Mouse (Mus musculus) kidney, embryonic 15.5 days (tissue): ENCODE results near the gene Map3k21. TPM values are rescaled to one million over a fixed set of nuclear protein-coding genes. Genes with fewer than 3 reads are reported as not detected.
A peak's percentile ranks its signal among the peaks of the same experiment; 100 is the strongest.

Source experiments
- ATAC-seq: fragments of 200-750 bp; cut with Nextera tagmentation; replicated peaks from 2 replicates; pipeline ENCODE4 v1.8.0; 2017; ENCODE audit warnings: moderate TSS enrichment; ENCODE audit not compliant: low FRiP score
- H3K27ac ChIP-seq: fragments of 300-500 bp; sonication (generic); 2 replicates; pipeline ENCODE4 v1.5.1; 2015; ENCODE audit warnings: mild to moderate bottlenecking, inconsistent platforms
- H3K27me3 ChIP-seq: fragments of 300-500 bp; sonication (generic); 2 replicates; pipeline ENCODE4 v1.6.1; 2015; ENCODE audit warnings: inconsistent platforms
- H3K36me3 ChIP-seq: fragments of 300-500 bp; sonication (generic); 2 replicates; pipeline ENCODE4 v1.6.1; 2015; ENCODE audit warnings: inconsistent platforms
- H3K4me1 ChIP-seq: fragments of 300-500 bp; sonication (generic); 2 replicates; pipeline ENCODE4 v1.6.1; 2015; ENCODE audit warnings: inconsistent platforms
- H3K4me2 ChIP-seq: fragments of 300-500 bp; sonication (generic); 2 replicates; pipeline ENCODE4 v1.6.1; 2015; ENCODE audit warnings: moderate library complexity, mild to moderate bottlenecking, inconsistent platforms
- H3K4me3 ChIP-seq: fragments of 300-500 bp; sonication (generic); replicated peaks from 2 replicates; pipeline ENCODE4 v1.5.1; 2015; ENCODE audit warnings: mild to moderate bottlenecking, inconsistent platforms
- H3K9ac ChIP-seq: fragments of 300-500 bp; sonication (generic); 2 replicates; pipeline ENCODE4 v1.6.1; 2015; ENCODE audit warnings: mild to moderate bottlenecking, inconsistent platforms
- H3K9me3 ChIP-seq: fragments of 300-500 bp; sonication (generic); replicated peaks from 2 replicates; pipeline ENCODE4 v1.6.1; 2016; ENCODE audit warnings: inconsistent platforms
- WGBS: fragments of 180-500 bp; shearing (Covaris S2); methylation state at CpG from one replicate; pipeline ENCODE4 v1.1.7; 2015; ENCODE audit warnings: mixed read lengths; 5-methylcytosine and 5-hydroxymethylcytosine counted together
- polyA plus RNA-seq: library from polyadenylated mRNA; unstranded; fragments of >200 nt; fragmentation: Nextera tagmentation; extraction: Ambion mirVana; gene quantifications from 2 replicates; pipeline ENCODE4 v1.2.1, GENCODE M21; 2015

Gene Map3k21
- polyA plus RNA-seq, 1 experiment from 2014 or later = 4.6 TPM

DNA sequence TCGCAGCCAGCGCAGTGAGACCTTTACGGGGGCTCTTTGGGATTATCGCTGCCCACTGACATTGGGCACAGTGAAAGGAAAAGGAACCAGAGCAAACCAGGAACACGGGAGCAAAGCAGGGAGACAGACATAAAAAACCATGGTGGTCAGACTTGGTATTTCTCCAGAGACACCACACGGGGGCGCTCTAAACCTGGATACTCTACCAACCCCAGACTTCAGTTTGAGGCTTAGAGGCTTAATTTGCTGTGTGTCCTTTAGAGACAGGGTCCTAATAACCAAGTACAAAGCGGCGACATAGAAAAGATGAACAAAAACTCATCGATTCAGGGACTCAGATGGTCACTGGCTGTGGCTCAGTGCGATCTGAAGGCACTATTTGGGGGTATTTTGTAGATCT is 45.4 kb downstream of the Map3k21 start:
- ATAC-seq = no peak
- H3K4me1 ChIP-seq = no peaks in the 10 kb centered on the region

DNA sequence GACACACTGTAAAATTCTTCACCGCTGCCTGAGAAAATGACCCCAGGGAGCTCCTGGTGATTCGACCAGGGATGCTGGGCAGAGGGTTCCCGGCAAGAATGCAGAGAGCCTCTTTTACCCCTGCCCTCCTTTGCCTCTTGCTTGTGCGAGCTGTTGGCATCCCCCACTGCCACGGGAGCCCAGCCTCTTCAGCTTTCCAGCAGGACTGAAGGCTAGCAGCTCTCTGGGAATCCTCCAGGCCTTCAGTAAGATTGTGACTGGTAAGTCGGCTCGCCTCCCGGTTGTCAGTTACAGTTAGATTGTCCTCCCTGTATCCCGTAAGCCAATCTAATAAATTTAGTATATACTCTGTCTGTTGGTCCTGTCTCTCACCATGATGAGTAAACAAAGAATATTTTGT is 46.5 kb downstream of the Map3k21 start:
- 75% methylated on average over 9 of the region's 9 CpGs for WGBS
- H3K4me1 ChIP-seq = no peaks in the 10 kb centered on the region
- H3K36me3 ChIP-seq = no peaks in the 10 kb centered on the region
- H3K27ac ChIP-seq = no peak overlapping the region
- H3K27me3 ChIP-seq = peaks cover 6% of the 10 kb centered on the region; the same call in 1 of the 2 replicates
- H3K4me2 ChIP-seq = no peak overlapping the region
- no peak overlapping the region for H3K9ac ChIP-seq
- H3K9me3 ChIP-seq = no peaks in the 10 kb centered on the region
- no peak for ATAC-seq
- H3K4me3 ChIP-seq = no peak overlapping the region

More for the DNA sequence above, 45.4 kb downstream of the Map3k21 start:
- H3K4me2 ChIP-seq = peak overlapping the region; percentile 21; the same call in 1 of the 2 replicates
- WGBS = 13% methylated on average over 11 of the region's 11 CpGs
- no peak overlapping the region for H3K27ac ChIP-seq
- peaks cover 6% of the 10 kb centered on the region; the same call in 1 of the 2 replicates for H3K27me3 ChIP-seq
- no peak overlapping the region for H3K9ac ChIP-seq
- H3K36me3 ChIP-seq = no peaks in the 10 kb centered on the region
- no peaks in the 10 kb centered on the region for H3K9me3 ChIP-seq
- no peak overlapping the region for H3K4me3 ChIP-seq

DNA sequence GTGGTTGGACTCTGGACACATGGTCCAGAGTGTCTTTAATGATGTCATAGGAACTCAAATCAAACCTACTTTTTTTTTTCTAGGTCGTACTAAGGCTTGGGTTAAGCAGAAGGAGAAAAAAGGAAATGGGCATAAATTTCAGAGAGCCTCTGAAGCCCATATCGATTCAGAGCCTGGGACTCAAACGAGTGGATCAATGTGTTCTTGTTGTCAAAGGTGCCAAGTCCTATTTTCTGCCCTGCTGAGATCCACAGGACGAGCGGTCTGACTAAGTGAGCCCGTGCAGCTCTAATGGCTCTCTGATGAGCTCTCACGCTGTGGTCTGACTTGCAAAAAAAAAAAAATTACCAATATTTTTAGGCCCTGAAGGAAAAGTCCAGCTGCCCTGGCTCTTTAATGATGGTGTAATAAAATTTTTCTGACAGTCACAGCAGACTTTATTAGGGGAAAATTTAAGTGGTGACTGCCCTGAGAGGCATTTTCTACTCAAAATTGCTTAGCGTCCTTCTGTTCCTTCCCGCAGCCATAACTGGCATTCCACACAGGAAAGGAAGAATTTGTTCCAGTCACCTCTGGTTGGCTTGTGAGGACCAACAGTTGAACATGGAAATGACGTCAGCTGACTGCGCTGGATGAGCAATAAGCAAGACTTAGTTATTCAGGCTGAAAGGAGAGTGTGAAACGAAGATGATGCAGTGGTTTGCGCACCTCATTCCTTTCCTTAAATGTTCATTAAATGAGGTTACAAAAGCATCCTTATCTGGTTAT is 47.2 kb downstream of the Map3k21 start:
- Histone ChIP-seq H3K36me3 (no peaks in the 10 kb centered on the region), H3K4me1 (no peaks in the 10 kb centered on the region), H3K27ac (no peak overlapping the region), H3K27me3 (0 out of 2 replicates have a peak, but pooled peaks cover 4% of the 10 kb centered on the region), H3K4me3 (no peak overlapping the region), H3K9ac (no peak overlapping the region), H3K4me2 (no peak overlapping the region), H3K9me3 (no peaks in the 10 kb centered on the region)
- ATAC-seq = no peak
- WGBS = 72% methylated on average over 13 of the region's 13 CpGs

DNA sequence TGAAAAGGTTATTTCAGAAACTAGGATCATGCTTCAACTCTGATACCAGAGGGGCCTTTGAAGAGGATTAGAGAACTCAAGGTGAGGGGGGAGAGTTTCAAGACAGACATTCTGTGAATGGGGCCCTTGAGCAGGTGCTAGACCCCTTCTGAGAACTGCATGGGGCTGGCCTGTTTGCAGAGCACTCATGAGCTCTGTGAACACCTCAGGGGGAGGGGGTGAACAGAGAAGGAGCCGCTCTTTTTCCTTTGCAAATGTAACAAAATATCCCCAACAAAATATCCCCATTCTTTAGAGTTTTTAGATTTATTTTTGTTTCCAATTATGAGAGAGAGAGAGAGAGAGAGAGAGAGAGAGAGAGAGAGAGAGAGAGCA is 47.7 kb downstream of the Map3k21 start:
- H3K27me3 ChIP-seq = 0 out of 2 replicates have a peak, but pooled peaks cover 7% of the 10 kb centered on the region
- no peak for ATAC-seq
- no peak overlapping the region for H3K27ac ChIP-seq
- no peak overlapping the region for H3K9ac ChIP-seq
- H3K36me3 ChIP-seq = no peaks in the 10 kb centered on the region
- H3K4me2 ChIP-seq = no peak overlapping the region
- 85% methylated on average over 1 of the region's 1 CpGs for WGBS
- no peaks in the 10 kb centered on the region for H3K9me3 ChIP-seq
- H3K4me3 ChIP-seq = no peak overlapping the region
- no peaks in the 10 kb centered on the region for H3K4me1 ChIP-seq

DNA sequence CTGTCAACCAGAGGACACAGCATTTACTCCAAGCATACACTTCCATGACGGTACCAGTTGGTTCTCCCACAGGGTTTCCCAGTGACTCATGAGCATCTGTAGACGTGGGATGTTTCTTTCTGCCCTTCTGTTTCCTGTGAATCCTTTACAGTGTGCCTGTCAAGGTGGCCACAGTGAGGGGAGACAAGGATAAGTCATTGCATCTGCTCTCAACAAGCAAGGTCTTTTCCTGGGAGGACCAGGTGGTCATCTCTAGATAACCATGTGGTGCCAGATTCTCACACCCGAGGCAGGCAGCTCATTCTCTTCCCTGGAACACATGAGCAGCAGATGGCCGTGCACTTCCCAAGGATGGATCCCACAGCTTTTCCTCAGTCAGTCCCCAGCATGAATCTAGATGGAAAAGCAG is 49.1 kb downstream of the Map3k21 start:
- peaks cover 18% of the 10 kb centered on the region for H3K27me3 ChIP-seq
- no peak for ATAC-seq
- no peak overlapping the region for H3K4me2 ChIP-seq
- H3K36me3 ChIP-seq = no peaks in the 10 kb centered on the region
- WGBS = 47% methylated on average over 4 of the region's 4 CpGs
- peaks cover 9% of the 10 kb centered on the region; the same call in 1 of the 2 replicates for H3K4me1 ChIP-seq
- H3K27ac ChIP-seq = no peak overlapping the region
- H3K9ac ChIP-seq = no peak overlapping the region
- H3K9me3 ChIP-seq = 0 out of 2 replicates have a peak, but pooled peaks cover under 1% of the 10 kb centered on the region
- H3K4me3 ChIP-seq = no peak overlapping the region

DNA sequence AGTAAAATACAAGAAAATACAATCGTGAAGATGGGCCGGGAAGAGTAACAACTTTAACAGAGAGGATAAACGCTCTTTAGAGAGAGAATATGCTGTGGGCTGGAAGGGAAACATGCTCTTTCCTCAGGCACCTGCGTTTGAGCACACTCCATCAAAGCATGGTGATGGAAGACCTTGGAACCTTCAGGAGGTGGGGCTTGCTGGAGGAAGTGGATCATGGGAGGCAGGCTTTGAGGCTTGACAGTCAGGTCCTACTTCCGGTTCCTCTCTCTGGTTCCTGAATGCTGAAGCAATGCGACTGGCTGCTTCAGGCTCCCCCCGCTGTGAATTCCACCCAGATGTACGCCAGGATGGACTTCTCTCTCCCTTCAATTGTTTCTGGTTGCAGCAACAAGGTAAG is 49.8 kb downstream of the Map3k21 start:
- Histone ChIP-seq H3K4me2 (no peak overlapping the region), H3K27me3 (peaks cover 22% of the 10 kb centered on the region), H3K36me3 (no peaks in the 10 kb centered on the region), H3K9me3 (0 out of 2 replicates have a peak, but pooled peaks cover 5% of the 10 kb centered on the region), H3K4me1 (peaks cover 9% of the 10 kb centered on the region; the same call in 1 of the 2 replicates), H3K9ac (no peak overlapping the region), H3K27ac (no peak overlapping the region), H3K4me3 (no peak overlapping the region)
- no peak for ATAC-seq
- 84% methylated on average over 8 of the region's 8 CpGs for WGBS

DNA sequence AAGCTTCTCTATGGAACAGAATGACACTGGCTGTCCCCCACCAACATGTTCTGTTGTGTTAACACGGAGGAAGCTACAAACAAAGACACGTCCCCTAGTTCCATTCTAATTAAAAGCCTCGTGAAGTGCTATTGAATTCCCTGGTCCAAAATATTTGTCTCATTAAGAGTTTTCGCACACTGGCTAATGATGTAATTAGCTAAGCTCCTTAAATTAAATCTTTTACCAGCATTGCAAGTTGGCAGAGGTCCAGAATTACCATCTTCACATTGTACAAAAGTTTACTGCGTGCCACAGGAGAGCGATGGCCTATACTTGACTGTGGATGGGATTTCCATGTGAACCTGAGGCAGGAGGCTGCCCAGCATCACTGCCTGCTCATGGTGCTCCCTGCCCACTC is 51.5 kb downstream of the Map3k21 start:
- WGBS = 89% methylated on average over 6 of the region's 6 CpGs
- Histone ChIP-seq H3K27ac (no peak overlapping the region), H3K9me3 (0 out of 2 replicates have a peak, but pooled peaks cover 5% of the 10 kb centered on the region), H3K36me3 (no peaks in the 10 kb centered on the region), H3K9ac (no peak overlapping the region), H3K27me3 (peaks cover 27% of the 10 kb centered on the region), H3K4me3 (no peak overlapping the region), H3K4me1 (peaks cover 9% of the 10 kb centered on the region; the same call in 1 of the 2 replicates), H3K4me2 (no peak overlapping the region)
- no peak for ATAC-seq

DNA sequence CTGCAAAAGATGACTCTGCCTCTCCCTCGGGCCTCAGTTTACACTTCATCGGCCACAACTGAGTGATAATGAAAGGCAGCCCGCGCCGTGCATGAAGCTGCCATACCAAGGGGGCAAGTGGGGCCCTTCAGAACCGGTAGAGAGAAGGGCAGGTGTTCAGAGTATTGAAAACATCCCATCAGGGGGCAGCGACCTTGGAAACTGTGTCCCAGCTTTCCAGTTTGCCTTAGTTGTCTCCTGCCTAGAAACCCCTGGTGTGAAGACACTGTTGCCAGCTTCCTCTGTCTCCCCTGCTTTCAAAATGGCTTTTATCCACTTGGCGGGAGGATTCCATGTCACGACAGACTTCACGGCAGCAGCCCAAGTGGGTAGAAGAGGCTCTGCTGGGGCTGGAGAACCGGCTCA is 53.6 kb downstream of the Map3k21 start:
- Histone ChIP-seq H3K4me3 (peak overlapping the region; percentile 16; the same call in 1 of the 2 replicates), H3K9me3 (0 out of 2 replicates have a peak, but pooled peaks cover 5% of the 10 kb centered on the region), H3K27me3 (peaks cover 29% of the 10 kb centered on the region), H3K27ac (no peak overlapping the region), H3K4me2 (peak overlapping the region; percentile 50), H3K4me1 (peaks cover 9% of the 10 kb centered on the region; the same call in 1 of the 2 replicates), H3K9ac (no peak overlapping the region), H3K36me3 (no peaks in the 10 kb centered on the region)
- no peak for ATAC-seq
- 7% methylated on average over 11 of the region's 11 CpGs for whole genome bisulfite sequencing

DNA sequence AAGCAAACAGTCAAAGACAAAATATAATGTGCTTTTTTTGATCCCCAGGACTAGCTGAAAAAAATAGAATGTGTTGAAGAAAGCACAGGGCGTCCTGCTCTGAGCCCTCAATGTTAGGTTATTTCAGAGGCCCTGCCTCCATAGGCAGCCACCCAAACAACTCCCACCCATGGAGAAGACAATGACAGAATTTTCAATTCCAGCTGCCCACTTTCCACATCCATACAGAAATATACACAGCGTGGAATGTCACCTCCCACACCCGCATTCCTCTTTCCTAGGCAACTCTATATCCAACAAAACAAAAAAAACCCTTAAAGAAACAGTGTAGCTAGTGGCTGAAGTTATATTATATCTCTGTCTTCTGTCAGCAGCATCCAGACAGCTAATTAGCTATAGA is 61.1 kb downstream of the Map3k21 start:
- H3K27ac ChIP-seq = no peak overlapping the region
- H3K27me3 ChIP-seq = 0 out of 2 replicates have a peak, but pooled peaks cover 2% of the 10 kb centered on the region
- H3K36me3 ChIP-seq = no peaks in the 10 kb centered on the region
- no peak overlapping the region for H3K4me2 ChIP-seq
- no peak overlapping the region for H3K9ac ChIP-seq
- 32% methylated on average over 3 of the region's 3 CpGs for WGBS
- H3K9me3 ChIP-seq = no peaks in the 10 kb centered on the region
- H3K4me1 ChIP-seq = 0 out of 2 replicates have a peak, but pooled peaks cover 2% of the 10 kb centered on the region
- H3K4me3 ChIP-seq = no peak overlapping the region
- no peak for ATAC-seq

DNA sequence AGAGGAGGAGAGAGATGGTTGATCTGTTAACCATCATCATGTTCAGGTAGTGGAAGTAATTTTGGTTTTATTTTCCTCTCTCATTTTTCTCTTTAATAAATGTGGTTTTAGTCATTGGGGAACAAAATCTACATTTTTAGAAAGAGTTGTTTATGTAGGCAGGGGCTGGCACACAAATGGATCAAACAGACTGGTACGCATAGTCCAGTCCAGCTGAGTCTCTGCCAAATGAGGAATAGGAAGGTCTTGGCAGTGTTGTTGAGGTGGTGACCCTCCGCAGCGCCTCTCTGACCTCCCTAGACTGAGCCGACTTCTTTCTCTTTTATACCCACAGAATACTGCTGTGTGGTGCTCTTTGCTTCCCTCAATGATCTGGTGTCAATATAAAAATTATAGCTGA is 65.7 kb downstream of the Map3k21 start:
- 83% methylated on average over 4 of the region's 4 CpGs for WGBS
- Histone ChIP-seq H3K4me1 (0 out of 2 replicates have a peak, but pooled peaks cover 2% of the 10 kb centered on the region), H3K27ac (no peak overlapping the region), H3K4me3 (no peak overlapping the region), H3K36me3 (no peaks in the 10 kb centered on the region), H3K9ac (no peak overlapping the region), H3K9me3 (no peaks in the 10 kb centered on the region), H3K27me3 (no peaks in the 10 kb centered on the region), H3K4me2 (no peak overlapping the region)
- ATAC-seq = no peak

DNA sequence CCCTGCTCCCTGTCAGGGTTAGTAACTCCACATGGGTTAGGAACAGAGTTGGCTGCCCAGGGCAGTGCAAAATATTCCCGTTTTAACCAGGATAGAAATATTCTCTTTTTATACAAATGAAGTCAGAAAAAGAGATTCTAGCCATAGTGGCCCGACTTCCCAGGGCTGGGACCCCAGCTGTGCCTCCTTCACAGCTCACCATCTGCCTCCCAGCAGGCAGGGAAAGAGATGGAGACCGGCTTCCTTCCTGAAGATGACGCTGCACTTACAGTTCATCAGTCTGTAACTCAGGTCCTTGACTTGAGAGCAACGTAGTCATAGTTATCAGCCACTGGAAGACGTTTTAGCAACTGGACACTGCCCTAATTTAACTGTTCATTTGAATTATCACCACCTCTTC is 70.6 kb downstream of the Map3k21 start:
- Histone ChIP-seq H3K9ac (no peak overlapping the region), H3K4me2 (no peak overlapping the region), H3K27me3 (no peaks in the 10 kb centered on the region), H3K4me3 (no peak overlapping the region), H3K27ac (no peak overlapping the region), H3K36me3 (no peaks in the 10 kb centered on the region), H3K9me3 (no peaks in the 10 kb centered on the region), H3K4me1 (no peaks in the 10 kb centered on the region)
- ATAC-seq = no peak
- WGBS = 32% methylated on average over 6 of the region's 6 CpGs

DNA sequence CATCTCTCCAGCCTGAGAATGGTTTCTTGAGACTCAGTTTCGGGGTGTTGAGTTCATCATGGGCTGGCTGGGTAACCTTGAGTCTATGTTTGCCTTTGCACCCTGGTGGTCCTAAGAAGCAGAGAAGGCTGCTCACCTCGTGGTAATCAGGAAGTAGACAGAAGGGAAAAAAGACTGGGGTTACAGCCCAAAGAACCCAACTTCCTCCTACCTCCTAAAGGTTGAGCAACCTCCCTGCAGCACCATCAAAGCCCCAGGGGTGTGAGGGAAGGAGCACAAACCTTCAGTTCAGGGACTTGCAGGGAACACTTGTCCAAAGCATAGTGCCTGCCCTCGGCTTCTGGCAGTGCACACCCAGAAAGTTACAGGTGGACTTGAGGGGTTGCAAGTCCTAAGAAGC is 73.3 kb downstream of the Map3k21 start:
- Histone ChIP-seq H3K4me3 (no peak overlapping the region), H3K9me3 (no peaks in the 10 kb centered on the region), H3K9ac (no peak overlapping the region), H3K4me2 (no peak overlapping the region), H3K27me3 (no peaks in the 10 kb centered on the region), H3K4me1 (no peaks in the 10 kb centered on the region), H3K36me3 (no peaks in the 10 kb centered on the region), H3K27ac (no peak overlapping the region)
- no peak for ATAC-seq
- WGBS = 63% methylated on average over 3 of the region's 3 CpGs
